Mouse (Mus musculus): Measurements from ENCODE around the gene Trnau1ap. TPM values are rescaled to one million over a fixed set of nuclear protein-coding genes. Genes with fewer than 3 reads are reported as not detected.
"Not testable (repeated sequence)": the region's sequence is repeated elsewhere in the genome, so short reads cannot be mapped to it uniquely, and the experiment has no call there.

The Trnau1ap gene
- polyA plus RNA-seq, 1 experiment from 2014 or later = 62.3 TPM

DNA sequence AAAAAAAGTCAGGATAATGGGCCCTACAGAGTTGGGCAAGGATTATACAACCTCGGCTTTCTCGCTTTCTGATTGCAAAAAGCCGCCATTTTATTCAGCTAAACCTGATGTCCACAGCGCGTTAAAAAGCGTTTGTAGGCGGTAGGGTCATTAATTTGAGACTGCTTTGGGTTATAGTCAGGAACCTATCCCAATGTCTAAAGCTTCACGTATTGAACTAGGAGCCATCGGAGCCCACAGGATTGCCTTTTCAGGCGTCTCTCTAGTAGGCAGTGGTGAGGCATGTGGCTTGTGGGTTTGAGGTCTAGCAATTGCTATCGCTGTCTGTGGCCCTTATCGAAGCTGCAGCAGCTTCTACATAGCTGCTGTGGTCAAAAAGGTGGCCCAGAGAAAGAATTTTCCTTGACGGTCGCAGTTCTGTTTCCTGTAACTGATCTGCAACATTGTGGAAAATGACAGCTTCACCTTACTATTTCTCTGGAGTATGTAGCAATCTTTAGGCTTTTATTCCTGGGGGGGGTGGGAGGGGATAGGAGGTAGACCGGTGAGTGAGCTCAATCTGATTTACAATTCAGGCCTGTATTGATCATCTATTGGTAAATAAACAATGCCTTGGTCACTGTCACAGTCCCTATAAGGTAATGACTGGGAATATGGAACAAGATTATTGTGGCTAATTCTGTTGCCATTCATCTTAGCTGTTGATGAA lies 20.0 kb downstream of the Trnau1ap start:
- peaks cover 49% of the 10 kb centered on the region for H3K36me3 ChIP-seq (ENCODE audit: control insufficient read depth, insufficient read depth, low read length)
- no peaks in the 10 kb centered on the region for H3K27me3 ChIP-seq (replicated peaks; ENCODE audit: control insufficient read depth, insufficient read depth, low read length)
- H3K4me3 ChIP-seq (ENCODE audit: low read depth, low read length) = peak overlapping the region; percentile 95
- H3K9ac ChIP-seq (ENCODE audit: low read depth, low read length) = peak overlapping the region; percentile 97
- 1% methylated on average over 15 of the region's 15 CpGs for WGBS
- peak overlapping the region; percentile 95 for H3K4me2 ChIP-seq (ENCODE audit: low read depth, low read length)
- ATAC-seq (ENCODE audit: low read depth) (no peak), DNase-seq (ENCODE audit: low spot score) (no peak)
- peak overlapping the region; percentile 94 for H3K27ac ChIP-seq (replicated peaks; ENCODE audit: low read depth, low read length)
- H3K9me3 ChIP-seq (ENCODE audit: control insufficient read depth, low read length) = no peaks in the 10 kb centered on the region
- peaks cover 9% of the 10 kb centered on the region for H3K4me1 ChIP-seq (ENCODE audit: control insufficient read depth, insufficient read depth, low read length)

DNA sequence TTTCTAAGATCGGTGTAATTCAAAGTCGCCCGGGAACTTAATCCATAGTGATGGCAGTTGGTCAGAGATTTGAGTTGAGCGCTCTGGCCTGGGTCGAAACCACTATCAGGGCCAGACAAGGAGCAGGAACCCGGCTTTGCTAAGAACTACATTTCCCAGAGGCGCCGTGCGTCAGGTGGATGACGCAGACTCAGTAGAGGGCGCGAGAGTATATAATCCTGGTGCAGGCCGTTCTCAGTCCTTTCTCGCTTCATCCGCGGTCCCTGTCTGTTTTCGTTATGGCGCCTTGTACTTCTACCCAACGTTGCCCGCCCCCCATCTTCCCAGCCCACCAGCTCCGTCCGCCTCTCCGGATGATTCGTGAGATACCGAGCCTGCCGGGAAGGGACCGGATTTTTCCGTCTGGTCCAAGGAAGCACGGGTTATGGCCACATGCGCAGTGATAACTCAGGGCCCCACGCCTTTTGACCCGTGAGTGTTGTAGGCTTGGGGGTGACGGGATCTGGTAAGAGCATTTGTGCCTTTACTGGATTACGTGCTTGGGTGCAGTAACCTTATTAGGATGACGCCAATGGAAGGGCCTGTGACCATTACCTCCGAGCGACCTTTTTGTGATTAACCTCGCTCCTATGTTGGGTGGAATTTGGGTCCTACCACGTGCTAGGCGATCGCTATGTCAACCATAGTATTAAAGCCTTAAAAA lies 20.8 kb downstream of the Trnau1ap start:
- peaks cover 42% of the 10 kb centered on the region for H3K36me3 ChIP-seq (ENCODE audit: control insufficient read depth, insufficient read depth, low read length)
- WGBS = 1% methylated on average over 41 of the region's 41 CpGs
- H3K27ac ChIP-seq (replicated peaks; ENCODE audit: low read depth, low read length) = peak overlapping the region; percentile 94
- peak overlapping the region; percentile 95 for H3K4me3 ChIP-seq (ENCODE audit: low read depth, low read length)
- DNase-seq (ENCODE audit: low spot score) (peak; percentile 97), ATAC-seq (ENCODE audit: low read depth) (peak; percentile 94)
- H3K27me3 ChIP-seq (replicated peaks; ENCODE audit: control insufficient read depth, insufficient read depth, low read length) = no peaks in the 10 kb centered on the region
- no peaks in the 10 kb centered on the region for H3K9me3 ChIP-seq (ENCODE audit: control insufficient read depth, low read length)
- H3K4me2 ChIP-seq (ENCODE audit: low read depth, low read length) = peak overlapping the region; percentile 95
- H3K9ac ChIP-seq (ENCODE audit: low read depth, low read length) = peak overlapping the region; percentile 97
- peaks cover 9% of the 10 kb centered on the region for H3K4me1 ChIP-seq (ENCODE audit: control insufficient read depth, insufficient read depth, low read length)

GRCm38 (mm10) chr4:132306004-132306403 lies 23.3 kb downstream of the Trnau1ap start:
- H3K9ac ChIP-seq (ENCODE audit: low read depth, low read length) = no peak overlapping the region
- ATAC-seq (ENCODE audit: low read depth) (no peak), DNase-seq (ENCODE audit: low spot score) (no peak)
- H3K4me3 ChIP-seq (ENCODE audit: low read depth, low read length) = no peak overlapping the region
- no peak overlapping the region for H3K27ac ChIP-seq (replicated peaks; ENCODE audit: low read depth, low read length)
- H3K9me3 ChIP-seq (ENCODE audit: control insufficient read depth, low read length) = no peaks in the 10 kb centered on the region
- H3K36me3 ChIP-seq (ENCODE audit: control insufficient read depth, insufficient read depth, low read length) = peaks cover 18% of the 10 kb centered on the region
- peaks cover 9% of the 10 kb centered on the region for H3K4me1 ChIP-seq (ENCODE audit: control insufficient read depth, insufficient read depth, low read length)
- H3K4me2 ChIP-seq (ENCODE audit: low read depth, low read length) = no peak overlapping the region
- 70% methylated on average over 6 of the region's 6 CpGs for WGBS
- H3K27me3 ChIP-seq (replicated peaks; ENCODE audit: control insufficient read depth, insufficient read depth, low read length) = no peaks in the 10 kb centered on the region

GRCm38 (mm10) chr4:132305276-132305675 lies 24.1 kb downstream of the Trnau1ap start:
- DNase-seq (ENCODE audit: low spot score) (no peak), ATAC-seq (ENCODE audit: low read depth) (no peak)
- WGBS = 87% methylated on average over 8 of the region's 8 CpGs

DNA sequence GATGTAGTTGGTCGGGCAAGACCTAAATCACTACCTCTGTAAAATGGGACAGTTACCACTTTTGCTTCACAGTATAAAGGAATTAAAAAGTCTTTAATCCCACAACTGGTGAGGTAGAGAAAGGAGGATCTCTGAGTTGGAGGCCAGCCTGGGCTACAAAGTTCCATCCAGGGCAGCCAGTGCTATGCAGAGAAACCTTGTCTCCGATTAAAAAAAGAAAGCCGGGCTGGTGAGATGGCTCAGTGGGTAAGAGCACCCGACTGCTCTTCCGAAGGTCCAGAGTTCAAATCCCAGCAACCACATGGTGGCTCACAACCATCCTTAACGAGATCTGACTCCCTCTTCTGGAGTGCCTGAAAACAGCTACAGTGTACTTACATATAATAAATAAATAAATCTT lies 25.9 kb downstream of the Trnau1ap start:
- ATAC-seq (ENCODE audit: low read depth); H3K27me3 ChIP-seq (replicated peaks; ENCODE audit: control insufficient read depth, insufficient read depth, low read length); H3K4me1 ChIP-seq (ENCODE audit: control insufficient read depth, insufficient read depth, low read length); H3K9me3 ChIP-seq (ENCODE audit: control insufficient read depth, low read length); H3K36me3 ChIP-seq (ENCODE audit: control insufficient read depth, insufficient read depth, low read length); DNase-seq (ENCODE audit: low spot score): not testable (repeated sequence)
- Histone ChIP-seq H3K27ac (replicated peaks; ENCODE audit: low read depth, low read length) (peak overlapping the region; percentile 56; the same call in 1 of the 2 replicates), H3K9ac (ENCODE audit: low read depth, low read length) (peak overlapping the region; percentile 66), H3K4me2 (ENCODE audit: low read depth, low read length) (peak overlapping the region; percentile 69), H3K4me3 (ENCODE audit: low read depth, low read length) (peak overlapping the region; percentile 47)
- 40% methylated on average over 6 of the region's 6 CpGs for WGBS

More at GRCm38 (mm10) chr4:132305276-132305675, 24.1 kb downstream of the Trnau1ap start:
- peaks cover 11% of the 10 kb centered on the region for H3K36me3 ChIP-seq (ENCODE audit: control insufficient read depth, insufficient read depth, low read length)
- no peak overlapping the region for H3K27ac ChIP-seq (replicated peaks; ENCODE audit: low read depth, low read length)
- H3K4me2 ChIP-seq (ENCODE audit: low read depth, low read length) = no peak overlapping the region
- H3K4me3 ChIP-seq (ENCODE audit: low read depth, low read length) = no peak overlapping the region
- H3K9ac ChIP-seq (ENCODE audit: low read depth, low read length) = no peak overlapping the region
- H3K9me3 ChIP-seq (ENCODE audit: control insufficient read depth, low read length) = no peaks in the 10 kb centered on the region
- H3K4me1 ChIP-seq (ENCODE audit: control insufficient read depth, insufficient read depth, low read length) = peaks cover 7% of the 10 kb centered on the region
- no peaks in the 10 kb centered on the region for H3K27me3 ChIP-seq (replicated peaks; ENCODE audit: control insufficient read depth, insufficient read depth, low read length)

DNA sequence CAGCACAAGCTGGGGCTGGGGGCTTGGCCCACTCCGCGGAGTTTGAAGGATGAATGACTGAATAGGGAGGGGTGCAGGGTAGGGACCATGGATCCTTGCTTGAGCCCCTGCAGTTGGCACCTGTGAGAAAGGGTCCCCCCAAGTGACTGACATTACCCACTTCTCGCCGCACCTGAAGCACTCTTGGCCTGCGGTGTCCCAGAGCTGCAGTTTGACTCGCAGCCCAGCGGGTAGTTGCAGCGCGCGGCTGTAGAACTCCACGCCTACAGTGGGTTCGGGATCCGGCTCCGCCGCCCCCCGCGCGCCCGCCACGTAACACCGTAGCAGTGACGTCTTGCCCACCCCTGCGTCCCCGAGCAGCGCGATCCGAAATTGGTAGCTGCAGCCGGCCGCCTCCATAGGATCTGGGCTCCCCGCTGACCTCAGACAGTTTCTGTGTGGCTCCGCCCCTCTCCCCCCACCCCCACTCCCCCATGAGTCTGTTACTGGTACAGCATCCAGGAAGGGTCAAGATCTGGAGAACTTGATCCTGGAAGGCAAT lies 26.3 kb downstream of the Trnau1ap start, which contains the start of gene Rab42:
Rab42 (minus strand) TSS at position 447 of the 541 bp plus-strand sequence.
- Histone ChIP-seq H3K36me3 (ENCODE audit: control insufficient read depth, insufficient read depth, low read length) (no peaks in the 10 kb centered on the region), H3K4me2 (ENCODE audit: low read depth, low read length) (peak within 1 kb of the TSS; percentile 69), H3K9me3 (ENCODE audit: control insufficient read depth, low read length) (no peaks in the 10 kb centered on the region), H3K27ac (replicated peaks; ENCODE audit: low read depth, low read length) (peak within 1 kb of the TSS; percentile 56), H3K27me3 (replicated peaks; ENCODE audit: control insufficient read depth, insufficient read depth, low read length) (no peaks in the 10 kb centered on the region), H3K4me1 (ENCODE audit: control insufficient read depth, insufficient read depth, low read length) (no peaks in the 10 kb centered on the region), H3K9ac (ENCODE audit: low read depth, low read length) (peak within 1 kb of the TSS; percentile 66), H3K4me3 (ENCODE audit: low read depth, low read length) (peak within 1 kb of the TSS; percentile 47)
- ATAC-seq (ENCODE audit: low read depth) (peak; percentile 81), DNase-seq (ENCODE audit: low spot score) (peak; percentile 79)
- 0% methylated on average over 15 of the region's 31 CpGs for WGBS

DNA sequence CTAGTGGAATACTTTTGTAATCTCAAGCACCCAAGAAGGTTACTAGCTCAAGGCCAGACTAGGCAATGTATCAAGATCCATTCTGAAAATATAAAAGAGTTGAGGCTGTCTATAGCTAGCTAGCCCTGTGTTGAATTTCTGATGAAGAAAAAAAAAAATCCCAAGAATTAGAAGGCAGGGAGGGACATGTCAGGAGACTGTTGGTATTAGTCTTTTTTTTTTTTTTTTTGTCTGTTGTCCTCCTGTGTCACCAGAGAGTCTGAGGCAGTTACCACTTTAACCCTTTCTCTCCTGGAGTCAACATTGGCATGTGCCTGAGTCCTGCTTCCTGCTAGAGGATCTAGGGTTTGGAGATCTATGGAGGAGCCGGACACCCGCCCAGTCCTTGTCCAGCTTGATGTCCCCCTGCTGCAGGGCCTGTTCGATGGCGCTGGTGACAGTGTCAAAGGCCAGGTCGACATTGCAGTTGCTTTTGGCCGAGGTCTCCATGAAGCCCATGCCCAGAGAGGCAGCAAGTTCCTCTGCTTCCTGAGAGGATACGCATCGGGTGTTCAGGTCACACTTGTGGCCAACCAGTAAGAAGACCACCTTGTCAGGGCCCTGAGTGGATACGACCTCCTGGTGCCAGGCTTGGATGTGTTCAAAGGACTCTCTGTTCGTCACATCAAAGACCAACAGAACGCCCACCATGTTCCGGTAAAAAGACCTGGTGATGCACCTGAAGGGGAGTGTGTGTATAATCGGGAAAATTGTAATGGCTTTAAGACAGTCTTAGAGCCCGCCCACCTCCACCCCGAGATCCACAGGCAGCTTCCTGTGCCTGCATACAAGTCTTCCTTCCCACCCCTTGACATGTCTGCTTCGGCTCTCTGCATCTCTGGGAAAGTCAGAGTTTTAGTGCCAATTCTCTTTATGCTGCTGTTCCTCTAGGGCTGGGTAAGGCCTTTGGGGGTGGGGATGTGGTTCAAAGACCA lies 27.1 kb downstream of the Trnau1ap start:
- no peak for DNase-seq (ENCODE audit: low spot score)
- Histone ChIP-seq H3K4me1 (ENCODE audit: control insufficient read depth, insufficient read depth, low read length) (no peaks in the 10 kb centered on the region), H3K9me3 (ENCODE audit: control insufficient read depth, low read length) (no peaks in the 10 kb centered on the region), H3K27me3 (replicated peaks; ENCODE audit: control insufficient read depth, insufficient read depth, low read length) (no peaks in the 10 kb centered on the region), H3K9ac (ENCODE audit: low read depth, low read length) (peak overlapping the region; percentile 66), H3K4me3 (ENCODE audit: low read depth, low read length) (peak overlapping the region; percentile 47), H3K4me2 (ENCODE audit: low read depth, low read length) (peak overlapping the region; percentile 69), H3K36me3 (ENCODE audit: control insufficient read depth, insufficient read depth, low read length) (no peaks in the 10 kb centered on the region), H3K27ac (replicated peaks; ENCODE audit: low read depth, low read length) (peak overlapping the region; percentile 56)
- WGBS = 62% methylated on average over 16 of the region's 16 CpGs
- no peak for ATAC-seq (ENCODE audit: low read depth)

DNA sequence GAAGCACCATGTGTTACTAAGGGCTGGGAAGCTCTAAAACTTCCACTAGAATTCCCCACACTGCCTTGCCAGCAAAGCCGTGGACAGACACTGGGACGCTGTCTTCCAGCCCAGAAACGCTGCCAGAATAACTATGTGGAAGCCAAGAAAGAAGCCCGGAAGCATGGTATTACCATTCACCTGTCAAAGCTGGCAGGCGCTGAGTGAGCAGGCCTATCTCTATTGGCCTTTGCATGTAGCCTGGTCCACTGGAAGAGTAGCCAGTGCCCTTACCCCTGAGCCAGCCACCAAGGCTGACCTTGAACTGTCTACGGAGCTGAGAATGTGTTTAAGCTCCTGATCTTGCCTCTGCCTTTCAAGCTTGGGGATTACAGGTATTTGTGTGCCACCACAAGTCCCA lies 27.9 kb downstream of the Trnau1ap start:
- Histone ChIP-seq H3K9me3 (ENCODE audit: control insufficient read depth, low read length) (no peaks in the 10 kb centered on the region), H3K4me3 (ENCODE audit: low read depth, low read length) (no peak overlapping the region), H3K27ac (replicated peaks; ENCODE audit: low read depth, low read length) (no peak overlapping the region), H3K36me3 (ENCODE audit: control insufficient read depth, insufficient read depth, low read length) (no peaks in the 10 kb centered on the region), H3K4me1 (ENCODE audit: control insufficient read depth, insufficient read depth, low read length) (no peaks in the 10 kb centered on the region), H3K4me2 (ENCODE audit: low read depth, low read length) (no peak overlapping the region), H3K9ac (ENCODE audit: low read depth, low read length) (no peak overlapping the region), H3K27me3 (replicated peaks; ENCODE audit: control insufficient read depth, insufficient read depth, low read length) (no peaks in the 10 kb centered on the region)
- DNase-seq (ENCODE audit: low spot score) (no peak), ATAC-seq (ENCODE audit: low read depth) (no peak)
- WGBS = 83% methylated on average over 6 of the region's 6 CpGs

All from embryonic facial prominence, embryonic 14.5 days (tissue).